Mouse (Mus musculus) lung, postnatal 0 days (tissue): ENCODE results near the gene Fndc4.

ENCODE experiments used
- CTCF ChIP-seq: IDR thresholded peaks from 2 replicates; pipeline ENCODE4 v1.5.1; 2016; ENCODE audit warnings: antibody characterized with exemption, mild to moderate bottlenecking
- EP300 ChIP-seq: IDR thresholded peaks from 2 replicates; pipeline ENCODE4 v1.6.1; 2016; ENCODE audit warnings: antibody characterized with exemption, mild to moderate bottlenecking, control low read depth

- TF ChIP-seq EP300, result no peak
- no peak for TF ChIP-seq CTCF
These were observed 7.2 kb upstream of the Fndc4 start for GRCm38 (mm10) chr5:31303093-31303492.
